Mouse (Mus musculus): Measurements from ENCODE around the gene 1700001P01Rik. TPM values are rescaled to one million over a fixed set of nuclear protein-coding genes. Genes with fewer than 3 reads are reported as not detected.
"Not testable (repeated sequence)": the region's sequence is repeated elsewhere in the genome, so short reads cannot be mapped to it uniquely, and the experiment has no call there.

1700001P01Rik gene
- total and polyA plus RNA-seq, 3 experiments, result 0.47 TPM; not detected in 2

DNA sequence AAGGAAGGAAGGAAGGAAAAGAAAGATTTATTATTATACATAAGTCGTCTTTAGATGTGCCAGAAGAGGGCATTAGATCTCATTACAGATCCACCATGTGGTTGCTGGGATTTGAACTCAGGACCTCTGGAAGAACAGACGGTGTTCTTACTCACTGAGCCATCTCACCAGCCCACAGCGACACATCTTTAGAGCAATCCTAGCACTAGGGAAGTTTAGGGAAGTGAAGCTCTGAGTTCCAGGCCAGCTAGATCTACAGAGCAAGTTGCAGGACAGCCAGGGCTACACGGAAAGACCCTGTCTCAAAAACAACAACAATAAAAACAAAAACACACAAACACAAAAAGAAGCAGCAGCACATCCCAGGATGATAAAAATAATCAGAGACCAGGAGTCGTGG, 40.9 kb downstream of the 1700001P01Rik start:
- peak; percentile 86 for TF ChIP-seq TBP (conservative IDR thresholded peaks at IDR 0.05; ENCODE audit: low read depth, low read length)
- dilution Hi-C loops (cut with MboI; ENCODE audit: extremely low pct_ligation_motif_present, extremely low pct_unique_long_range_greater_than_20kb, low sequenced_read_pairs); H3K4me3 ChIP-seq (replicated peaks in 1 of 3; ENCODE audit: low read depth in 2 of 3, low read length in 2 of 3, poor library complexity in 1 of 3); H3K27me3 ChIP-seq (replicated peaks); DNase-seq (ENCODE audit: extremely low read depth); H3K27ac ChIP-seq (ENCODE audit: insufficient read depth, low read depth); H3K9me3 ChIP-seq (replicated peaks; ENCODE audit: low read length); H3K4me1 ChIP-seq (ENCODE audit: control insufficient read depth in 1 of 2, insufficient read depth in 2 of 2); H3K4me2 ChIP-seq (ENCODE audit: insufficient read depth, low read depth, poor library complexity, severe bottlenecking); H3K9ac ChIP-seq (ENCODE audit: insufficient read depth, low read depth): not testable (repeated sequence)
- Histone ChIP-seq H3K36me3 (replicated peaks in 1 of 2; ENCODE audit: control insufficient read depth in 1 of 2, insufficient read depth in 1 of 2, low read length in 1 of 2) (peaks cover 15 to 64% of the 10 kb centered on the region in 2 experiments), H3K79me2 (replicated peaks; ENCODE audit: control insufficient read depth, extremely low read depth, insufficient read depth, poor library complexity, severe bottlenecking) (peaks cover 18% of the 10 kb centered on the region)
- in situ Hi-C loops (cut with MboI; ENCODE audit: low pct_ligation_motif_present, low pct_unique_long_range_greater_than_20kb, low sequenced_read_pairs), result loop anchor here (5.0 kb wide), 1 partner anchor 33 kb away; the partner anchor contains the start of genes Pcgf2 and Psmb3

DNA sequence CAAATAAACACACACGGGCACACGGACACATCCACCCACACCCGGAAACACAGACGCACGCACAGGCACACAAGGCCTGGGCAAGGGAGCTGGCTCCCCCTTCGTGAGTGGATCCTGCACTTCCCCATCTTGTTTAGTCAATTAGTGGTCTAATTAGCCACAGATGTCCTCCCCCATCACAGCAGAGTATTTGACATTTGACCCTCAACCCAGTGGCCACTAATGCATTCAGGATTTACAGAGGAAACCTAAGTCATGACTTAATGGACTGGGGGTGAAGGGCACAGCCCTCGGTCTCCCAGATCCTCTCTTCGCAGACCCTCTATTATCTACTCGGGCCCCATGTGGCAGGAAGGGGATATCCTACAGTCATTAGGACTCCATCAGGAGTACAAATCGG, 42.0 kb downstream of the 1700001P01Rik start:
- H3K4me3 ChIP-seq (replicated peaks in 1 of 3; ENCODE audit: low read depth in 2 of 3, low read length in 2 of 3, poor library complexity in 1 of 3), result no peak overlapping the region

DNA sequence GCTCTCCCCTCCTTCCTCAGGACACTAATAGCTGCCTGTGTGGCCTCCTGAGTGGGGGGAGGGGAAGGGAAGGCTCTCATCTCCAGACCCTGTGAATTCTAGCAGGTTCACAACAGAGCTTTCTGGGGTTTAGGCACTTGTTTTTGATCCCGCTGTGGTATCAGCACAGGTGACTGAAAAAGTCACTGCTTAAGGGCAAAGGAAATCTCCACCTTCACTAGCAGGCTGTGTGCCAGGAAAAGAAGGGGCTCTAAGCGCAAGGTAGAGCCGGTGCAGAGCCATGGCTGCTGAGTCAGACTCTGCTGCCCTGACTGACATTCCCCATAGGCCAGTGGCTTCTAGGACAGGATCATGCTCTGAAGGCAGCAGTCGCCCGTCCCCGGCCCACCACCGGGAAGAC, 47.0 kb downstream of the 1700001P01Rik start:
- in situ Hi-C loops (cut with MboI; ENCODE audit: low pct_ligation_motif_present, low pct_unique_long_range_greater_than_20kb, low sequenced_read_pairs), result no loop called here
- TF ChIP-seq CHD1 (IDR thresholded peaks at IDR 0.05; ENCODE audit: low read depth, low read length), result no peak
- TF ChIP-seq JUND (conservative IDR thresholded peaks at IDR 0.05; ENCODE audit: low read depth, low read length), result no peak
- TF ChIP-seq UBTF (IDR thresholded peaks at IDR 0.05; ENCODE audit: low read depth, low read length), result no peak
- no peak for TF ChIP-seq JUN (IDR thresholded peaks at IDR 0.05; ENCODE audit: insufficient read depth, low read depth, low read length)
- TF ChIP-seq ZKSCAN1 (IDR thresholded peaks at IDR 0.05; ENCODE audit: borderline replicate concordance, low read depth, low read length), result no peak
- TF ChIP-seq ZC3H11A (IDR thresholded peaks at IDR 0.05; ENCODE audit: low read depth, low read length), result no peak
- TF ChIP-seq MAFK (IDR thresholded peaks at IDR 0.05; ENCODE audit: insufficient replicate concordance, low read length), result no peak
- DNase-seq (ENCODE audit: extremely low read depth), result no peak
- dilution Hi-C loops (cut with MboI; ENCODE audit: extremely low pct_ligation_motif_present, extremely low pct_unique_long_range_greater_than_20kb, low sequenced_read_pairs), result no loop called here
- Histone ChIP-seq H3K4me3 (replicated peaks in 1 of 3; ENCODE audit: low read depth in 2 of 3, low read length in 2 of 3, poor library complexity in 1 of 3) (no peak overlapping the region), H3K9me3 (replicated peaks; ENCODE audit: low read length) (no peaks in the 10 kb centered on the region), H3K27me3 (replicated peaks) (no peaks in the 10 kb centered on the region), H3K4me2 (ENCODE audit: insufficient read depth, low read depth, poor library complexity, severe bottlenecking) (no peak overlapping the region), H3K9ac (ENCODE audit: insufficient read depth, low read depth) (no peak overlapping the region), H3K27ac (ENCODE audit: insufficient read depth, low read depth) (no peak overlapping the region), H3K36me3 (replicated peaks in 1 of 2; ENCODE audit: control insufficient read depth in 1 of 2, insufficient read depth in 1 of 2, low read length in 1 of 2) (peaks cover 67 to 93% of the 10 kb centered on the region in 2 experiments), H3K79me2 (replicated peaks; ENCODE audit: control insufficient read depth, extremely low read depth, insufficient read depth, poor library complexity, severe bottlenecking) (no peaks in the 10 kb centered on the region), H3K4me1 (ENCODE audit: control insufficient read depth in 1 of 2, insufficient read depth in 2 of 2) (peaks cover 0 to 11% of the 10 kb centered on the region in 2 experiments; a peak in 1 of 4 replicates)

More for the DNA sequence above, 42.0 kb downstream of the 1700001P01Rik start:
- dilution Hi-C loops (cut with MboI; ENCODE audit: extremely low pct_ligation_motif_present, extremely low pct_unique_long_range_greater_than_20kb, low sequenced_read_pairs) (no loop called here), in situ Hi-C loops (cut with MboI; ENCODE audit: low pct_ligation_motif_present, low pct_unique_long_range_greater_than_20kb, low sequenced_read_pairs) (no loop called here)
- no peaks in the 10 kb centered on the region for H3K9me3 ChIP-seq (replicated peaks; ENCODE audit: low read length)
- no peak for TF ChIP-seq ZC3H11A (IDR thresholded peaks at IDR 0.05; ENCODE audit: low read depth, low read length)
- TF ChIP-seq PAX5 (IDR thresholded peaks at IDR 0.05; ENCODE audit: low read length), result no peak
- no peak for TF ChIP-seq ZMIZ1 (IDR thresholded peaks at IDR 0.05; ENCODE audit: low read depth, low read length)
- H3K27me3 ChIP-seq (replicated peaks), result no peaks in the 10 kb centered on the region
- no peak overlapping the region for H3K9ac ChIP-seq (ENCODE audit: insufficient read depth, low read depth)
- no peak overlapping the region for H3K27ac ChIP-seq (ENCODE audit: insufficient read depth, low read depth)
- peaks cover 10% of the 10 kb centered on the region for H3K79me2 ChIP-seq (replicated peaks; ENCODE audit: control insufficient read depth, extremely low read depth, insufficient read depth, poor library complexity, severe bottlenecking)
- H3K36me3 ChIP-seq (replicated peaks in 1 of 2; ENCODE audit: control insufficient read depth in 1 of 2, insufficient read depth in 1 of 2, low read length in 1 of 2), result peaks cover 26 to 67% of the 10 kb centered on the region in 2 experiments
- DNase-seq (ENCODE audit: extremely low read depth), result no peak
- H3K4me1 ChIP-seq (ENCODE audit: control insufficient read depth in 1 of 2, insufficient read depth in 2 of 2), result peaks cover 0 to 6% of the 10 kb centered on the region in 2 experiments; a peak in 1 of 4 replicates
- H3K4me2 ChIP-seq (ENCODE audit: insufficient read depth, low read depth, poor library complexity, severe bottlenecking), result no peak overlapping the region
